Mouse (Mus musculus) lung, embryonic 16.5 days (tissue): ENCODE measurements around the gene Adgrg6. TPM values are rescaled to one million over a fixed set of nuclear protein-coding genes. Genes with fewer than 3 reads are reported as not detected.

Experiments used
- ATAC-seq: fragments of 200-750 bp; cut with Nextera tagmentation; 2 replicates; pipeline ENCODE4 v1.8.0; 2017; ENCODE audit warnings: low read depth, mild to moderate bottlenecking, moderate library complexity
- H3K27ac ChIP-seq: fragments of 300-500 bp; sonication (generic); 2 replicates; pipeline ENCODE4 v1.5.1; 2014; ENCODE audit warnings: mild to moderate bottlenecking, control low read depth, low read length
- H3K27me3 ChIP-seq: fragments of 300-500 bp; sonication (generic); 2 replicates; pipeline ENCODE4 v1.6.1; 2014; ENCODE audit warnings: low read depth, low read length, mixed read lengths; ENCODE audit not compliant: control insufficient read depth, insufficient read depth
- H3K36me3 ChIP-seq: fragments of 300-500 bp; sonication (generic); 2 replicates; pipeline ENCODE4 v1.6.1; 2014; ENCODE audit warnings: low read length; ENCODE audit not compliant: control insufficient read depth, insufficient read depth
- H3K4me1 ChIP-seq: fragments of 300-500 bp; sonication (generic); replicated peaks from 2 replicates; pipeline ENCODE4 v1.6.1; 2014; ENCODE audit warnings: low read length, mixed read lengths; ENCODE audit not compliant: control insufficient read depth, insufficient read depth
- H3K4me2 ChIP-seq: fragments of 300-500 bp; sonication (generic); 2 replicates; pipeline ENCODE4 v1.6.1; 2014; ENCODE audit warnings: low read depth, low read length, control low read depth
- H3K4me3 ChIP-seq: fragments of 300-500 bp; sonication (generic); 2 replicates; pipeline ENCODE4 v1.5.1; 2014; ENCODE audit warnings: mild to moderate bottlenecking, low read length, control low read depth
- H3K9ac ChIP-seq: fragments of 300-500 bp; sonication (generic); 2 replicates; pipeline ENCODE4 v1.6.1; 2014; ENCODE audit warnings: low read length, control low read depth
- H3K9me3 ChIP-seq: fragments of 300-500 bp; sonication (generic); 2 replicates; pipeline ENCODE4 v1.6.1; 2016; ENCODE audit warnings: low read length; ENCODE audit not compliant: control insufficient read depth
- WGBS: fragments of 180-500 bp; shearing (Covaris S2); extraction: QIAGEN DNeasy Blood & Tissue Kit; methylation state at CpG from one replicate; pipeline ENCODE4 v1.1.7; 2014; 5-methylcytosine and 5-hydroxymethylcytosine counted together
- polyA plus RNA-seq: library from polyadenylated mRNA; unstranded; fragments of >200 nt; fragmentation: Nextera tagmentation; extraction: Ambion mirVana; gene quantifications from 2 replicates; pipeline ENCODE4 v1.2.1, GENCODE M21; 2015

Adgrg6 gene
- polyA plus RNA-seq, 1 experiment from 2014 or later, result 27.0 TPM

DNA sequence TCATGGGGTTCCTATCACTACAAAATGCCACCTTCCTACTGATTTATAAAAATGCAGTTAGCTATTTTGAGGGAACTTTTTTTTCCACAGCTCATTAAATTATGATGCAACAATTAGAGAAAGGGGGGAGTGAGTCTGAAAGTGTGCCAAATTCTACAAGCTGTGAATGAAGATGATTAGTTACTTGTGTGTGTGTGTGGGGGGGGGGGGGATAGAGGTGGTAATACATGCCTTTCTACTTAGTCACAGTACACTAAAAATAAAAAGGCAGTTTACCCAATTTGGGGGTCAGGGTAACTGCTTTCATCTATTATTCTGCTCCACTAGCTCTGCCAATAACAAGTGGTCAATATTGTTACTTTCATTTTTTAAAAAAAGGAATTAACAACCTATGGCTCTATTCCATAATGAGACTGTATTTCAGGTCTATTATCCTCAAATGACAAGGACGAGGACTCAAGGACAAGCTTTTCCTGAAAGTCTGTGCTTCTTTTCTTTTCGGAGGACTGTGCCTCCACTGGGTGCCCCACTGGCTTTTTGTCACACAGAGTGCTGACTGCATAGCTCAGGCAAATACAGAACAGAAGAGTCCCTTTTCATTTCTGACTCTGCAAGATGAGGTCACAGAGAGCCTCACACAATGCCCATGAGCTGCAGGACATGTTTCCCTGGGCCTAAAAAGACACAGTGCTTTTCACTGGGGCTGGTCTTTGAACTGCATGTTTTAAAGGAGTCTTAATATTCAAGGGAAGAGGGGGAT lies 33.4 kb downstream of the Adgrg6 start:
- no peaks in the 10 kb centered on the region for H3K9me3 ChIP-seq

DNA sequence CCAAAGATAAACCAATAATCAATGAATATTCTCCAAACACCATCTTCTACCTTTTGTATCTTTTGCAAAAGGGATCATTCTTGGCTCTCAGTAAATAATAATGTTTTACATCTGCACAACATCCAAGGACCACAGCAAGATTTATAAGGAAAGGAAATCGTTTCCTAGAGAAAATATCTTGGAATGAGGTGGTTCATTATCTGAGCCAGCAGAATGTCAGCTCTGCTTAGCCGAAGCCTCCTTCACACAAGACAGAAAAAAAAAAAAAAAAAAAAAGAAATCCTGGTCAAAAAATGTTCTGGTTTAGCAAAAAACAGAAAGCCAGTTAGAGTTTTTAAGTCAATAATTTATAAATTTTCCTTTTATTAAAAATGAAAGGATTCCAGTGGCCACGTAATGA lies 34.3 kb downstream of the Adgrg6 start:
- ATAC-seq, result no peak
- WGBS, result 46% methylated on average over 3 of the region's 3 CpGs

More for the DNA sequence above, 33.4 kb downstream of the Adgrg6 start:
- Histone ChIP-seq H3K4me1 (no peaks in the 10 kb centered on the region; the same call in 1 of the 2 replicates), H3K27ac (no peak overlapping the region), H3K4me2 (no peak overlapping the region), H3K27me3 (no peaks in the 10 kb centered on the region), H3K9ac (no peak overlapping the region), H3K4me3 (no peak overlapping the region), H3K36me3 (no peaks in the 10 kb centered on the region)
- ATAC-seq, result peak; percentile 76; the same call in 1 of the 2 replicates
- WGBS, result 58% methylated on average over 2 of the region's 2 CpGs

DNA sequence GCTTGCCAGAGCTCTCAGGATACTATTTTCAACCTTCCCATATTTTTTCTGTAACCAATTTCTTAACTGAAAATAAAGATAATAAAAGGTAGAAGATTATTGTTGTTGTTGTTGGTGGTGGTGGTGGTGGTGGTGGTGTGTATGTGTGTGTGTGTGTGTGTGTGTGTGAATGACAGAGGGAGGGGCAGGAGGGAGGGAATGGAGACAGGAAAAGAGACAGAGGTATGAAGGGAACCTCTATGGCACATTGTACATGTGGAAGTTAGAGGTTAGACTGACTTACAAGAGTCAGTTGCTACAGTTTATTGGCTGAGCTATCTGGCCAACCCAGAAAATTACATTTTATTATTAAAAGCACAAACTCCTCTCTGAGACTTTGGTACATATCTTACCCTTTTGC lies 49.8 kb downstream of the Adgrg6 start:
- Histone ChIP-seq H3K9me3 (no peaks in the 10 kb centered on the region), H3K4me2 (no peak overlapping the region), H3K27ac (peak overlapping the region; percentile 68), H3K9ac (no peak overlapping the region), H3K4me1 (peaks cover 5% of the 10 kb centered on the region), H3K36me3 (no peaks in the 10 kb centered on the region), H3K27me3 (no peaks in the 10 kb centered on the region), H3K4me3 (no peak overlapping the region)
- ATAC-seq, result peak; percentile 57

More for the DNA sequence above, 34.3 kb downstream of the Adgrg6 start:
- Histone ChIP-seq H3K4me1 (no peaks in the 10 kb centered on the region; the same call in 1 of the 2 replicates), H3K9me3 (no peaks in the 10 kb centered on the region), H3K4me3 (no peak overlapping the region), H3K4me2 (no peak overlapping the region), H3K27me3 (no peaks in the 10 kb centered on the region), H3K9ac (no peak overlapping the region), H3K27ac (no peak overlapping the region), H3K36me3 (no peaks in the 10 kb centered on the region)

GRCm38 (mm10) chr10:14495204-14495603 lies 50.3 kb downstream of the Adgrg6 start:
- ATAC-seq, result peak; percentile 89
- no peak overlapping the region for H3K4me2 ChIP-seq
- no peaks in the 10 kb centered on the region for H3K9me3 ChIP-seq
- peaks cover 5% of the 10 kb centered on the region for H3K4me1 ChIP-seq
- no peaks in the 10 kb centered on the region for H3K27me3 ChIP-seq
- H3K4me3 ChIP-seq, result no peak overlapping the region
- H3K27ac ChIP-seq, result no peak overlapping the region
- H3K9ac ChIP-seq, result no peak overlapping the region
- peaks cover 3% of the 10 kb centered on the region; the same call in 1 of the 2 replicates for H3K36me3 ChIP-seq

DNA sequence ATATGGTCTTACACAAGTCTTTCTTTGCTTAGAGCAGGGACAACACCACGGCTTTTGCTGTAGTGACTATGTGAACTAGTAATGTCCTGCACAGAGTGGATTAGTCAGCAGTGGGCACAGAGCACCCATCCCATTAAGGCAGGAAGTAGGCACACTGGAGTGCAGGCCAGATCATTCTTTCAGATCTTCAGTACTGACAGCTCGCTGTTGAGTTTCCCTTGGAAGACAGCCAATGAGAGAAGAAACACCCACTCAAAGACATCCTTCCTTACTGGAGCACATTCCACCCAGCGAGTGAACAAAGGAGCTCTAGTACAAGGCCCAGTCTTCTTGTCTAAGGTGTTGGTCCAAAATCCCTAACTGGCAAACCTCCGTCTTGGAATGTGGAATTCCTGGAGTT lies 53.6 kb downstream of the Adgrg6 start:
- WGBS, result 33% methylated on average over 4 of the region's 4 CpGs
- peak; percentile 63 for ATAC-seq
- no peaks in the 10 kb centered on the region for H3K27me3 ChIP-seq

DNA sequence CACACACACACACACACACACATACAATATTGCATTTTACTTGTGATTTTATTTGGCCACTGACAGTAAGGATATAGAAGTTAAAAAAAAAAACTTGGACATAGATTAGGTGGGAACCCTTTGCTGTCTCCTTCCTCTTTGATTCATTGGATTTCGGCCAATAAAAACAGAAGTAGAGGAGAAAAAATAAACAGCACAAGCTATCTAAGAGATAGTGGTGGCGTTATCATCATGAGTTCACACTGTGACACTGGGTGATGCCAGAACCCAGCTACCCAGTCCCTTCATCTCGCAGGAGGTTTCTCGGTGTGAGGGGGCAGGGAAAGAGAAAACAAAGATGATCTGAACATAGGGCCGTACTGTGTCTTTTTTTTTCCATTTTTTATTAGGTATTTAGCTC lies 62.2 kb downstream of the Adgrg6 start:
- Histone ChIP-seq H3K27me3 (no peaks in the 10 kb centered on the region), H3K27ac (no peak overlapping the region)
- ATAC-seq, result 0 out of 2 replicates have a peak, but pooled peaks have one; percentile 41

More for the DNA sequence above, 53.6 kb downstream of the Adgrg6 start:
- H3K4me3 ChIP-seq, result no peak overlapping the region
- H3K36me3 ChIP-seq, result peaks cover 3% of the 10 kb centered on the region; the same call in 1 of the 2 replicates
- no peak overlapping the region for H3K9ac ChIP-seq
- no peak overlapping the region for H3K4me2 ChIP-seq
- H3K4me1 ChIP-seq, result peaks cover 5% of the 10 kb centered on the region
- no peaks in the 10 kb centered on the region for H3K9me3 ChIP-seq
- H3K27ac ChIP-seq, result peak overlapping the region; percentile 18; the same call in 1 of the 2 replicates

GRCm38 (mm10) chr10:14482483-14482882 lies 63.0 kb downstream of the Adgrg6 start:
- ATAC-seq, result no peak
- Histone ChIP-seq H3K9me3 (no peaks in the 10 kb centered on the region), H3K9ac (no peak overlapping the region), H3K4me2 (no peak overlapping the region), H3K27me3 (no peaks in the 10 kb centered on the region), H3K27ac (no peak overlapping the region), H3K4me3 (no peak overlapping the region), H3K36me3 (no peaks in the 10 kb centered on the region), H3K4me1 (no peaks in the 10 kb centered on the region; the same call in 1 of the 2 replicates)
- WGBS, result 48% methylated on average over 5 of the region's 5 CpGs

More for the DNA sequence above, 62.2 kb downstream of the Adgrg6 start:
- no peak overlapping the region for H3K4me2 ChIP-seq
- H3K4me1 ChIP-seq, result no peaks in the 10 kb centered on the region; the same call in 1 of the 2 replicates
- no peak overlapping the region for H3K4me3 ChIP-seq
- H3K36me3 ChIP-seq, result no peaks in the 10 kb centered on the region
- WGBS, result 26% methylated on average over 5 of the region's 5 CpGs
- H3K9ac ChIP-seq, result no peak overlapping the region
- H3K9me3 ChIP-seq, result no peaks in the 10 kb centered on the region

DNA sequence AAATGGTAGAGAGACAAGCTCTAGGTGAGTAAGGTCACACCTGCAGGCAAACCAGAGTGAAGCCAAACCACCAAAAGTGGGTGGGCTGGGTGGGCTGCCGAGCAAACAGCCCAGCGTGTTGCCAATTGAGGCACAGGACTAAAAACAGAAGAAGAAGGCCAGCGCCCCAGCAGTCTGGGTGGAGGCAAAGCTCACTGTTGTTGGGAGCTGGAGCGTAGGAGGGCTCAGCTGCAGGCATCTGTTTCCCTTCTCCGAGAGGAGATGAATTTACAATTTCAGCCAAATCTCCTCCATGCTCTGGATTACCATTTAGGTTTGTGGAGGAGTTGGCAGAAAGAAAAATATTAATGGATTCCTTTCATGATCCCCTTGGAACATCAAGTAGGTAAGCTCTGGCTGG lies 64.5 kb downstream of the Adgrg6 start:
- no peak overlapping the region for H3K4me2 ChIP-seq
- no peak overlapping the region for H3K4me3 ChIP-seq
- H3K4me1 ChIP-seq, result no peaks in the 10 kb centered on the region; the same call in 1 of the 2 replicates
- no peaks in the 10 kb centered on the region for H3K36me3 ChIP-seq
- no peak overlapping the region for H3K9ac ChIP-seq
- no peaks in the 10 kb centered on the region for H3K9me3 ChIP-seq
- H3K27me3 ChIP-seq, result no peaks in the 10 kb centered on the region
- no peak for ATAC-seq
- no peak overlapping the region for H3K27ac ChIP-seq
- 64% methylated on average over 5 of the region's 5 CpGs for WGBS

GRCm38 (mm10) chr10:14476393-14476792 lies 69.1 kb downstream of the Adgrg6 start:
- Histone ChIP-seq H3K27me3 (no peaks in the 10 kb centered on the region), H3K9ac (no peak overlapping the region), H3K4me2 (no peak overlapping the region), H3K9me3 (no peaks in the 10 kb centered on the region), H3K36me3 (no peaks in the 10 kb centered on the region), H3K27ac (0 out of 2 replicates have a peak overlapping the region, but pooled peaks have one; percentile 10), H3K4me3 (no peak overlapping the region), H3K4me1 (peaks cover 4% of the 10 kb centered on the region)
- WGBS, result 73% methylated on average over 1 of the region's 1 CpGs
- ATAC-seq, result no peak
